Mouse (Mus musculus): ENCODE measurements at regions not wholly inside any gene's neighbourhood (a gene's known extent, or its start where the extent isn't known, plus 50 kb on each side); places are given as distances from the start of the nearest gene placed in this dataset.
A peak's percentile ranks its signal among the peaks of the same experiment; 100 is the strongest.

DNA sequence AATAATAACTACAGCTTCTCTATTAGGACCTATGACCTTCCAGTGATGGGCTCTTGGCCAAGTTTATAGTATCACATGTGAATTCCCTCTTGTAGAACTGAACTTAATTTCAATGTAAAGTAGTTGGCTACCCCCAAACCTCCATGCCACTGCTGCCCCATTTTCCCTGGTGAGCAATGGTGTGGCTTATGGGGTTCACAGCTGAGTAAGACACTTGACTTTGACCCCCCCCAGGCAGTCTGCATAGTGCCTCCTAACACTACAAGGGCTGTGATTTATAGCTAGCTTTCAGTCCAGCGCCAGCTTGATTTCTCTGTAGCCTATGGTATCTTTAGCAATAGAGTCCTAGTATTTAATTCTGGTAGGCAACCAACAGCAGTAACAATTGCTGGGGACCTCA lies 113.1 kb downstream of the Mis18a start:
- DNase-seq (ENCODE audit: low spot score): no peak

DNA sequence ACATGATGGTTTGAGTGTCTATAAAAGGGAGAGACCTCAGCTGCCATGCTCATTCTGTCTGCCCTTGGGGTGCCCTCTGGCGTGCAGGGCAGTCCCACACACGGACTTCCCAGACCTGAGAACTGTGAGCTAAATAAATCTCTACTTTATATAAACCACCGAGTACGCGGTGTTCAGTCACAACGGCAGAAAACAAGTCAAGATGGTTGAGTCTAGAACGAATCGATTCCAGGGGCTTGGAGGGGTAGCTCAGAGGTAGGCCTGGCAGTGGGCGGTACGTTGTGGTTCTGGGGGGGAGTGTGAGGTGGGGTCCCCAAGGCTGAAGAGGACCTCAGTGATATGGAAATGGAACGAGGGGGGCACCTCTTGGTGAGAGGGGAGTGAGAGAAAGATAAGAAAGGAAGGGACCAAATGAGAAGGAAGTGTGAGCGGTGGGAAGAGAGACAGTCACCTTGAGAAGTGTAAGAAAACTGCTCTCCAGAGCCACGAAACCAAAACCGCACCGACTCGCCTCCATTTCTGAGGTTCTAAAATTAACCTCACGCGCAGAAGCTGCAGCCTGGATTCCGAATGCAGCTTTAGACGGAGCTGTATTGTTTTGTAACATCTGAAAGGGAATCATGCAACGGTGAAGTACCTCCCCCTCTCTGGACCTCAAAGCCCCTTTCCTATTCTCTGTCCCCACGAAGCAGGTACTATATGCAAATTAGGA lies 117.0 kb downstream of the Mis18a start:
- DNase-seq (ENCODE audit: low spot score): no peak

- no peak for DNase-seq (ENCODE audit: low spot score)
Observed at GRCm38 (mm10) chr16:90599329-90599870, 127.8 kb downstream of the Mis18a start.

DNA sequence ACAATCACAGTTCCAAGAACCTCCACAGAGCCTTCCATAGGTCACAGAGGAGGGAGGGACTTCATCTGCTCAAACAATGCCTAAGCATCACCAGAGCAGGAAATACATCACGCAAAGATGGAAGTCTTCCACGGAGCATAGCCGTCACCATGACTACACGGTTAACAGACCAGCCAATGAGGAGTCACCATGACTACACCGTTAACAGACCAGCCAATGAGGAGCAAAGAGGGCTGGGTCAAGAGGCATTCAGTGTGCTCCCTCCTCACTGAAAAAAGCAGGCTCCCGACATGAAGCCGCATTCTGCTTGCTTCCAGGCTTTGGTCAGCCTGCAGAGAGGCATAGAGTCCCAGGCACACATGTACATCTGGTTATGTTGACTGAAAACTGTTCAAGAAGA lies 128.5 kb downstream of the Mis18a start:
- DNase-seq (ENCODE audit: low spot score): no peak

- DNase-seq (ENCODE audit: low spot score): no peak
Observed at GRCm38 (mm10) chr16:90592721-90593481, 134.3 kb downstream of the Mis18a start.

DNA sequence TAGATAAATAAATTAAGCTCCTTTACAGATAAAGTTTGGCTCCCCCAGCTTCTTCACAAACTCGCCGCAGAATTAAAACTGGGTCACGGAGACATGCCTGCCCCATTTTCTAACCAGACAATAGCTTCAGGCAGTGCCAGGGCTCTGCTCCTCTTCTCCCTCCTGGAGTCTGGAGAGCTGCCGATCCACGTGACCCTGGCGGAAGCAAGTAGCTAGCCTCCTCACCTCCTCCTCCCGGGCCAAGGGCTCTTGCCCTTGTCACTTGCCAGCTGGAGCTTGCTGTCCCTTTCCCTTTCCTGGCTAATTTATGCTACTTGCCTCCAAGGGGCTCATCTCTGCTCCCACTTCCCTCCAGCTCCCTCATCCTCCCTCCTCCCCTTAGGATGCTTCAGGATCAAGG lies 142.0 kb downstream of the Mis18a start:
- DNase-seq (ENCODE audit: low spot score): no peak

- no peak for DNase-seq (ENCODE audit: low spot score)
Observed at GRCm38 (mm10) chr16:90580411-90580810, 146.8 kb downstream of the Mis18a start.

GRCm38 (mm10) chr16:90571107-90571506 lies 156.1 kb downstream of the Mis18a start:
- DNase-seq (ENCODE audit: low spot score): no peak

- no peak for DNase-seq (ENCODE audit: low spot score)
Observed at GRCm38 (mm10) chr16:90569826-90570225, 157.4 kb downstream of the Mis18a start.

- DNase-seq (ENCODE audit: low spot score): peak; percentile 27
Observed at GRCm38 (mm10) chr16:90565182-90565581, 162.0 kb downstream of the Mis18a start.

GRCm38 (mm10) chr16:90553120-90553519 lies 167.3 kb downstream of the Hunk start:
- no peak for DNase-seq (ENCODE audit: low spot score)

DNA sequence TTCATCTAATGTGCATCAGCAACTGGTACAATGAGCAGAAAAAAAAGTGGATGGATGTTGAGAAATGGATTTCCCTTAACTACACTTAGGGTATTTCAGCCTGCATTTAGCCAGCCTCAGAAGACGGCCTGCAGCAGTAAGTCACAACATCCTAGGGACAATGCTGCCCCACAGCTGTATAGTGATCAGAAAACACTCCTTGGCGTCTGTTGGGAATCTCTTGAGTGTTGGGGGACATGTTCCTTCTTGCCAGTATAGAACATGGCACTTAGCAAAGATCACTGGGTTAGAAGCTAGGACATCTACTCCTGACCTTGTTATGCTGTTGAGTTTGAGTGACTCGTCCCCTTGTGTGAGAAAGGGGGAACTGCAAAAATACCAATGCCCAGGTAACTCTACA lies 165.2 kb downstream of the Hunk start:
- DNase-seq (ENCODE audit: low spot score): no peak

GRCm38 (mm10) chr16:90550058-90550795 lies 164.4 kb downstream of the Hunk start:
- no peak for DNase-seq (ENCODE audit: low spot score)

Data from adipocyte (in vitro differentiated cells).